Mouse (Mus musculus) neural tube, embryonic 13.5 days (tissue): ENCODE measurements around the gene Hibch. TPM values are rescaled to one million over a fixed set of nuclear protein-coding genes. Genes with fewer than 3 reads are reported as not detected.
A peak's percentile ranks its signal among the peaks of the same experiment; 100 is the strongest.

Experiments used
- ATAC-seq: fragments of 200-750 bp; cut with Nextera tagmentation; 2 replicates; pipeline ENCODE4 v1.8.0; 2017; ENCODE audit warnings: low read depth, mild to moderate bottlenecking, moderate TSS enrichment, moderate library complexity
- H3K27ac ChIP-seq: fragments of 300-500 bp; sonication (generic); replicated peaks from 2 replicates; pipeline ENCODE4 v1.5.1; 2015; ENCODE audit warnings: moderate library complexity, mild to moderate bottlenecking, inconsistent platforms
- H3K27me3 ChIP-seq: fragments of 300-500 bp; sonication (generic); 2 replicates; pipeline ENCODE4 v1.6.1; 2015; ENCODE audit warnings: mild to moderate bottlenecking, inconsistent platforms
- H3K36me3 ChIP-seq: fragments of 300-500 bp; sonication (generic); 2 replicates; pipeline ENCODE4 v1.6.1; 2015; ENCODE audit warnings: mild to moderate bottlenecking, inconsistent platforms
- H3K4me1 ChIP-seq: fragments of 300-500 bp; sonication (generic); replicated peaks from 2 replicates; pipeline ENCODE4 v1.6.1; 2015; ENCODE audit warnings: inconsistent platforms
- H3K4me2 ChIP-seq: fragments of 300-500 bp; sonication (generic); 2 replicates; pipeline ENCODE4 v1.6.1; 2015; ENCODE audit warnings: inconsistent platforms, mild to moderate bottlenecking, moderate library complexity
- H3K4me3 ChIP-seq: fragments of 300-500 bp; sonication (generic); 2 replicates; pipeline ENCODE4 v1.5.1; 2015; ENCODE audit warnings: mild to moderate bottlenecking, inconsistent platforms
- H3K9ac ChIP-seq: fragments of 300-500 bp; sonication (generic); 2 replicates; pipeline ENCODE4 v1.6.1; 2015; ENCODE audit warnings: moderate library complexity, mild to moderate bottlenecking, inconsistent platforms
- H3K9me3 ChIP-seq: fragments of 300-500 bp; sonication (generic); 2 replicates; pipeline ENCODE4 v1.6.1; 2016; ENCODE audit warnings: inconsistent platforms
- WGBS: fragments of 180-500 bp; shearing (Covaris S2); methylation state at CpG from one replicate; pipeline ENCODE4 v1.1.7; 2015; 5-methylcytosine and 5-hydroxymethylcytosine counted together
- polyA plus RNA-seq: library from polyadenylated mRNA; unstranded; fragments of >200 nt; fragmentation: Nextera tagmentation; extraction: Ambion mirVana; gene quantifications from 2 replicates; pipeline ENCODE4 v1.2.1, GENCODE M21; 2015

The Hibch gene
- 34.3 and 34.4 TPM in 2 replicates for polyA plus RNA-seq

GRCm38 (mm10) chr1:52844782-52845665 lies at the start of gene Hibch:
TSS of gene Hibch (plus strand) at chr1:52844929.
- Histone ChIP-seq H3K4me3 (peak within 1 kb of the TSS; percentile 62), H3K9ac (peak within 1 kb of the TSS; percentile 79), H3K4me2 (peak within 1 kb of the TSS; percentile 72), H3K4me1 (peaks cover 19% of the 10 kb centered on the region), H3K36me3 (no peaks in the 10 kb centered on the region), H3K9me3 (no peaks in the 10 kb centered on the region), H3K27me3 (no peaks in the 10 kb centered on the region), H3K27ac (peak within 1 kb of the TSS; percentile 84)
- peak; percentile 100 for ATAC-seq
- 2% methylated on average over 45 of the region's 45 CpGs for WGBS

GRCm38 (mm10) chr1:52795927-52796326 lies 48.8 kb upstream of the Hibch start:
- Histone ChIP-seq H3K4me1 (0 out of 2 replicates have a peak, but pooled peaks cover 4% of the 10 kb centered on the region), H3K4me2 (no peak overlapping the region), H3K9me3 (no peaks in the 10 kb centered on the region), H3K36me3 (peaks cover 33% of the 10 kb centered on the region), H3K27me3 (no peaks in the 10 kb centered on the region), H3K27ac (no peak overlapping the region), H3K9ac (no peak overlapping the region), H3K4me3 (no peak overlapping the region)
- 88% methylated on average over 2 of the region's 2 CpGs for WGBS
- ATAC-seq = no peak

- Histone ChIP-seq H3K9me3 (no peaks in the 10 kb centered on the region), H3K27ac (peak overlapping the region; percentile 23), H3K4me3 (no peak overlapping the region), H3K9ac (no peak overlapping the region), H3K4me2 (no peak overlapping the region), H3K27me3 (no peaks in the 10 kb centered on the region), H3K4me1 (0 out of 2 replicates have a peak, but pooled peaks cover 4% of the 10 kb centered on the region), H3K36me3 (peaks cover 9% of the 10 kb centered on the region)
- no peak for ATAC-seq
- 78% methylated on average over 10 of the region's 10 CpGs for WGBS
These were observed 45.5 kb upstream of the Hibch start for GRCm38 (mm10) chr1:52799056-52799726.

GRCm38 (mm10) chr1:52799772-52800171 lies 45.0 kb upstream of the Hibch start:
- no peaks in the 10 kb centered on the region for H3K9me3 ChIP-seq
- H3K27me3 ChIP-seq = no peaks in the 10 kb centered on the region
- H3K4me3 ChIP-seq = no peak overlapping the region
- no peak for ATAC-seq
- no peak overlapping the region for H3K4me2 ChIP-seq
- H3K4me1 ChIP-seq = 0 out of 2 replicates have a peak, but pooled peaks cover 4% of the 10 kb centered on the region
- H3K9ac ChIP-seq = no peak overlapping the region
- 73% methylated on average over 5 of the region's 5 CpGs for WGBS
- no peak overlapping the region for H3K27ac ChIP-seq
- H3K36me3 ChIP-seq = peaks cover 3% of the 10 kb centered on the region

GRCm38 (mm10) chr1:52800340-52800740 lies 44.4 kb upstream of the Hibch start:
- no peak overlapping the region for H3K4me3 ChIP-seq
- H3K9me3 ChIP-seq = no peaks in the 10 kb centered on the region
- 70% methylated on average over 3 of the region's 3 CpGs for WGBS
- no peaks in the 10 kb centered on the region for H3K27me3 ChIP-seq
- no peak overlapping the region for H3K9ac ChIP-seq
- no peak overlapping the region for H3K27ac ChIP-seq
- ATAC-seq = no peak
- H3K4me2 ChIP-seq = no peak overlapping the region
- H3K36me3 ChIP-seq = 0 out of 2 replicates have a peak, but pooled peaks cover 2% of the 10 kb centered on the region
- H3K4me1 ChIP-seq = 0 out of 2 replicates have a peak, but pooled peaks cover 4% of the 10 kb centered on the region

DNA sequence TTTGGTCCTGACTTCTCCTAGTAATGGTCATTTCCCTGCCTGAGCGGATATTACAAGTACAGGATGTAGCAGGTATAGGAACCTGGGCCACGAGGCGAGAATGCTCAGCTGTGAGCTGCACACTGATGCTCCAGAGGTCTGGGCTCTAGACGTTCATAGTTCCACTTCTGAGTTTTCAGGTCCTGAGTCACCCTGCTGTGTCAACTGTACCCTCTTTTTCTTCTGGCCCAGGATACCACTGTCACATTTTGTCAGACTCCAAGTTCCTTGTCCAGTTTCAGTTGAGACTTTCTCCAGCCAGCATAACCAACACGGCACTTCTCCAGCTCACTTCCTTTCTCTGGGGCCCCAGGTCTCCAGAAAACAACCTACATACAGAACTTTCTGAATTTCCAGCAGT lies 43.1 kb upstream of the Hibch start:
- H3K27me3 ChIP-seq = no peaks in the 10 kb centered on the region
- 84% methylated on average over 5 of the region's 5 CpGs for WGBS
- H3K4me2 ChIP-seq = no peak overlapping the region
- ATAC-seq = no peak
- 0 out of 2 replicates have a peak, but pooled peaks cover 2% of the 10 kb centered on the region for H3K36me3 ChIP-seq
- H3K27ac ChIP-seq = no peak overlapping the region
- no peak overlapping the region for H3K4me3 ChIP-seq
- 0 out of 2 replicates have a peak, but pooled peaks cover 4% of the 10 kb centered on the region for H3K4me1 ChIP-seq
- no peak overlapping the region for H3K9ac ChIP-seq
- no peaks in the 10 kb centered on the region for H3K9me3 ChIP-seq

DNA sequence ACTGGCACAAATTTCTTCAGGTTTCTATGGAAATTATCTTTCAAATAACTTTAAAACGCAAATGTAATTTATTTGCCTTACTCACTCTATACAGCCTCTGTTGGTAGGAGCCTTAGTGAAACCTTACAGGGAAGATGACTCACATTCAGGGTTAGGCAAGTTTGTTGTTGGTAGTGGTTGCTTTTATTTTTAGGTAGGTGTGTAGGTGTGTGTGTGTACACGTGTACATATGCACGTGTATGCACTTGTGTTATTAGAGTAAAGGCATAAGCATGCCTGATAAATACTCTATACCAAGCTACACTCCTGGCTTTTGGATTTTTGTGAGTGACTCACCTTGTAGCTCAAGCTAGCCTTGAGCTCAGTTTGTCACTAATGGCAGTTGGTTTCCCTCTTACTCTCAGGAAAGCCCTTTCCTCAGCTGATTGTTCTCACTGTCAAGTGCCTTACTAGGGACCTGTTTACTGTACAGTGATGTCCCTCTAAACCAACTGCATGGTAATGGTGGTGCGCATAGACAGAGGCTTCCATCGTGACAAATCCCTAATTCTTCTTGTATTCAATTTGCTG lies 42.2 kb upstream of the Hibch start:
- no peaks in the 10 kb centered on the region for H3K9me3 ChIP-seq
- H3K4me2 ChIP-seq = no peak overlapping the region
- no peaks in the 10 kb centered on the region for H3K27me3 ChIP-seq
- H3K4me3 ChIP-seq = no peak overlapping the region
- H3K27ac ChIP-seq = no peak overlapping the region
- 96% methylated on average over 5 of the region's 5 CpGs for WGBS
- H3K36me3 ChIP-seq = 0 out of 2 replicates have a peak, but pooled peaks cover 2% of the 10 kb centered on the region
- 0 out of 2 replicates have a peak, but pooled peaks cover 4% of the 10 kb centered on the region for H3K4me1 ChIP-seq
- ATAC-seq = no peak
- H3K9ac ChIP-seq = no peak overlapping the region

DNA sequence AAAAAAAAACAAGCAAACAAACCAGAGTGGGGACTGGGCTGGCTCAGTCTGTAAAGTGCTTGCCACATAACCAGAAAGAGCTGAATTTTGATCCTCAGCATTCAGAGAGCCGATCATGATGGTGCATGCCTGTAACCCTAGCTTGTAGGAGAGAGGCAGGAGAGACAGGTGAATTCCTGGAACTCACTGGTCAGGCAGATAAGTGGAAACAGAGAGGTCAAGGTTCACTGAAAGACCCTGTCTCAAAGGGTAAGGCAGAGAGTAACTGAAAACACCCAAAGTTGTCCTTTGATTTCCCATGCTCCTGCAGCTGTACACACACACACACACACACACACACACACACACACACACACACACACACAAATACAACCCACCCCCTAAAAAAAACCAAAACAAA lies 39.7 kb upstream of the Hibch start:
- Histone ChIP-seq H3K4me3 (no peak overlapping the region), H3K4me2 (no peak overlapping the region), H3K4me1 (no peaks in the 10 kb centered on the region), H3K9ac (no peak overlapping the region), H3K27me3 (no peaks in the 10 kb centered on the region), H3K27ac (no peak overlapping the region), H3K36me3 (peaks cover 8% of the 10 kb centered on the region; the same call in 1 of the 2 replicates), H3K9me3 (no peaks in the 10 kb centered on the region)
- 92% methylated on average over 1 of the region's 1 CpGs for WGBS
- ATAC-seq = no peak

DNA sequence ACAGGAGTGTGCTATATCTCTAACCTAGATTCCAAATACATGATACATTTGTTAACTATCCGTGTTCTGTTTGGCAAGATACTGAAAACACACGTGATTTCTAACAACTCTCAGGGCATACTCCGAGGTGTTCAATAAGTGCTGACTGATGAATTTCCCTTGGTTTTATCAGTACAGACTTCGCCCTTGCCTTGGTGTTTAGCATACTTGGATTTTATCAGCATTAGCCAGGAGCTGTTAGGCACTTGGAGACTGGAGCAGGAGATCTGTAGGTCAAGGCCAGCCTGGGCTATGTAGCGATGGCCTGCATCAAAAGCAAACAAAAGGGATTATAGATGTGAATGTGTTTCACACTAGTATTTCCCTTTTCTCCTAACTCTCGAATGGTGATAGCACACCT lies 36.3 kb upstream of the Hibch start:
- Histone ChIP-seq H3K9ac (no peak overlapping the region), H3K4me1 (no peaks in the 10 kb centered on the region), H3K9me3 (no peaks in the 10 kb centered on the region), H3K27me3 (no peaks in the 10 kb centered on the region), H3K36me3 (peaks cover 10% of the 10 kb centered on the region), H3K27ac (no peak overlapping the region), H3K4me2 (no peak overlapping the region), H3K4me3 (no peak overlapping the region)
- 87% methylated on average over 6 of the region's 6 CpGs for WGBS
- no peak for ATAC-seq

DNA sequence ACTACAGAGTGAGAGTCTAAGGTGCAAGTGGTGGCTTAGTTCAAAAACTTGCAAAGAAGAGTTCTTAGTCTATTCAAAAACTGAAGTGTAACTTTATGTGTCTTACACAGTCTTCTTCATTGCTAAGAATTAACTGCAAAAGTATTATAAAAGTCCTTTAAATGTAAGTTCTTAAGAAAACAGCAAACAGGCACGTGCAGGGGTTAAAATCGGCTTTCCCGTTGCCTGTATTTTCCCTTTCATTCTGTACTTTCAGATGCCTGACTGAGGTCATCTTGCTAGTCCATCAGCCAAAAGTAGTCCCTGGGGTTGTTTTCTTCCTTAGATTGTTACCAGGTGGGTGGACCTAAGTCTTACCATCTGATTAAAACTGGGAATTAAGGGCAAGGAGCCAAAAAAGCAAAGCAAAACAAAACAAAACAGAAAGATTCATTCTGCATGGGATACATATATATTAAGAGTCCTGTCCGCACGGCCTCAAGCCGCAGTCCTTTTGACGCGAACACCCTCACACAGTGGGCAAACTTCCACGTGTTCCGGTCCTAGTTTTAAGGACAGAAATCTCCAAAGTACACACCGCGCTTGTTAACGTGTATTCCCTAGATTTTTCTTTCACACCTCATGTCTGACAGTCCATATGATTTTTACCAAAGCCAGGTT lies 28.4 kb upstream of the Hibch start:
- WGBS = 66% methylated on average over 13 of the region's 13 CpGs
- H3K9ac ChIP-seq = peak overlapping the region; percentile 93
- H3K9me3 ChIP-seq = no peaks in the 10 kb centered on the region
- H3K4me1 ChIP-seq = peaks cover 26% of the 10 kb centered on the region
- ATAC-seq = peak; percentile 34
- H3K27ac ChIP-seq = peak overlapping the region; percentile 87
- peak overlapping the region; percentile 71 for H3K4me2 ChIP-seq
- H3K27me3 ChIP-seq = no peaks in the 10 kb centered on the region
- peak overlapping the region; percentile 77 for H3K4me3 ChIP-seq
- H3K36me3 ChIP-seq = no peaks in the 10 kb centered on the region; the same call in 1 of the 2 replicates

DNA sequence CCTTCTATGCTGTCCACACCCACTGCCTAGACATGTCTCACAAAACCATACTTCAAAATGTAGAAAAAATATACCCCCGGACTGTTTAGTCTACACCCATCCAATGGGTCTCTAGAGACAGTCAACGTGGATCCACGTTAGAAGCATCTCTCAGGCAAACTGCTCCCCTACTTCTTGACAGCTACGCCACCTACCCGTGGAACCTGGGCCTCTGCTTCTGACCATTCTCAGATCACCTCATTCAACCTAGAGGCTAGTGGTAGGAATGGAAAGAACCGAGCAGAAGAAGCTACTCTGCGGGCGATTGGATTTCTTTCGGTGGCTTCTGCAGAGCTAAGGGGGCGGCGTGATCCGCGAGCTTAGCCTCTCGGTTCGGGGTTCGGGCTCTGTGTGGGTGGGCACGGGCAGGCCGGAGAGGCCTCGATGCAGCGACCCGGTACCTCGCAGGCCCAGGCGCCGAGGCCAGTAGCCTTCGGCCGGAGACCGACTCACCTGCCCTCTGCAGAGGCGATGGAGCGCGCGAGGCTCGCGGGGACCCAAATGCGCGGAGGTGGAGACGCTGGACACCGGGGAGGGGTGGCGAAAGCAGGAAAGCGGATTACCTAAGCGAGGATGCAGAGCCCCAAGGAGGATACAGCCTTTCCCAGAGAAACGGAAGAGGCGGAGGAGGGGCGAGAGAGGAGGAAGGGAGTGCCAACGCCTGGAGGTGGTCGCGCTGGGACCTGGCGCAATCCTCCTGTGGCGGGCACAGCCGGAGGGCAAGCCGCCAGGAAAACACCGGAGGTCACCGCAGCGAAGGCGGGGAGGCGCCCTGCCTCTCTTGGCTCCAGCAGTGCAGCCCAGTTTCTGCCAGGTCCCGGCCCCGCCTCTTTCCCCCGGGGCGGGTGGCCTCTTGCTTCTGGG lies 27.6 kb upstream of the Hibch start, which contains the start of gene Inpp1:
TSS of gene Inpp1 (minus strand) at position 779 of the 903 bp plus-strand sequence.
- peak; percentile 92 for ATAC-seq
- Histone ChIP-seq H3K4me1 (peaks cover 26% of the 10 kb centered on the region), H3K9me3 (no peaks in the 10 kb centered on the region), H3K36me3 (no peaks in the 10 kb centered on the region), H3K4me2 (peak within 1 kb of the TSS; percentile 71), H3K27ac (peak within 1 kb of the TSS; percentile 87), H3K4me3 (peak within 1 kb of the TSS; percentile 77), H3K27me3 (no peaks in the 10 kb centered on the region), H3K9ac (peak within 1 kb of the TSS; percentile 93)
- WGBS = 1% methylated on average over 59 of the region's 59 CpGs
